Mouse (Mus musculus): ENCODE measurements around the gene Tmem59. TPM values are rescaled to one million over a fixed set of nuclear protein-coding genes. Genes with fewer than 3 reads are reported as not detected.

The Tmem59 gene
- polyA plus RNA-seq, 2 experiments, result 235 to 441 TPM

- no peaks in the 10 kb centered on the region for H3K27me3 ChIP-seq (ENCODE audit: control insufficient read depth, insufficient read depth, low read length)
- no peak overlapping the region for H3K4me2 ChIP-seq (replicated peaks; ENCODE audit: low read depth, low read length, severe bottlenecking)
- DNase-seq (ENCODE audit: low spot score), result no peak
- no peaks in the 10 kb centered on the region for H3K4me1 ChIP-seq (ENCODE audit: control insufficient read depth, insufficient read depth, low read length)
- no peaks in the 10 kb centered on the region for H3K9me3 ChIP-seq (ENCODE audit: control insufficient read depth, low read length)
- WGBS, result 96% methylated on average over 3 of the region's 3 CpGs
- H3K4me3 ChIP-seq (replicated peaks; ENCODE audit: low read length), result no peak overlapping the region
- no peak overlapping the region for H3K27ac ChIP-seq (replicated peaks; ENCODE audit: low read depth, low read length)
- H3K9ac ChIP-seq (ENCODE audit: low read depth, low read length, severe bottlenecking), result no peak overlapping the region
- no peak for TF ChIP-seq POLR2A (IDR thresholded peaks at IDR 0.05; ENCODE audit: borderline replicate concordance, extremely low read depth, insufficient read depth, insufficient read length)
- H3K36me3 ChIP-seq (ENCODE audit: control insufficient read depth, insufficient read depth, low read length), result peaks cover 83% of the 10 kb centered on the region
- no peak for ATAC-seq (ENCODE audit: low FRiP score, low read depth)
Observed at GRCm38 (mm10) chr4:107193841-107194240, 15.6 kb downstream of the Tmem59 start.

- ATAC-seq (ENCODE audit: low FRiP score, low read depth) (no peak), DNase-seq (ENCODE audit: low spot score) (no peak)
- Histone ChIP-seq H3K9me3 (ENCODE audit: control insufficient read depth, low read length) (no peaks in the 10 kb centered on the region), H3K4me3 (replicated peaks; ENCODE audit: low read length) (no peak overlapping the region), H3K27ac (replicated peaks; ENCODE audit: low read depth, low read length) (no peak overlapping the region), H3K9ac (ENCODE audit: low read depth, low read length, severe bottlenecking) (no peak overlapping the region), H3K36me3 (ENCODE audit: control insufficient read depth, insufficient read depth, low read length) (peaks cover 85% of the 10 kb centered on the region), H3K4me1 (ENCODE audit: control insufficient read depth, insufficient read depth, low read length) (no peaks in the 10 kb centered on the region), H3K27me3 (ENCODE audit: control insufficient read depth, insufficient read depth, low read length) (no peaks in the 10 kb centered on the region), H3K4me2 (replicated peaks; ENCODE audit: low read depth, low read length, severe bottlenecking) (no peak overlapping the region)
- no peak for TF ChIP-seq POLR2A (IDR thresholded peaks at IDR 0.05; ENCODE audit: borderline replicate concordance, extremely low read depth, insufficient read depth, insufficient read length)
- 90% methylated on average over 2 of the region's 2 CpGs for WGBS
Observed at GRCm38 (mm10) chr4:107196454-107196853, 18.3 kb downstream of the Tmem59 start.

GRCm38 (mm10) chr4:107198072-107198471 lies 19.9 kb downstream of the Tmem59 start:
- no peaks in the 10 kb centered on the region for H3K4me1 ChIP-seq (ENCODE audit: control insufficient read depth, insufficient read depth, low read length)
- no peak overlapping the region for H3K9ac ChIP-seq (ENCODE audit: low read depth, low read length, severe bottlenecking)
- WGBS, result 87% methylated on average over 5 of the region's 5 CpGs
- H3K27me3 ChIP-seq (ENCODE audit: control insufficient read depth, insufficient read depth, low read length), result no peaks in the 10 kb centered on the region
- TF ChIP-seq POLR2A (IDR thresholded peaks at IDR 0.05; ENCODE audit: borderline replicate concordance, extremely low read depth, insufficient read depth, insufficient read length), result no peak
- no peak overlapping the region for H3K4me2 ChIP-seq (replicated peaks; ENCODE audit: low read depth, low read length, severe bottlenecking)
- DNase-seq (ENCODE audit: low spot score), result no peak
- H3K36me3 ChIP-seq (ENCODE audit: control insufficient read depth, insufficient read depth, low read length), result peaks cover 92% of the 10 kb centered on the region
- H3K9me3 ChIP-seq (ENCODE audit: control insufficient read depth, low read length), result no peaks in the 10 kb centered on the region
- no peak overlapping the region for H3K27ac ChIP-seq (replicated peaks; ENCODE audit: low read depth, low read length)
- no peak for ATAC-seq (ENCODE audit: low FRiP score, low read depth)
- H3K4me3 ChIP-seq (replicated peaks; ENCODE audit: low read length), result no peak overlapping the region

- Histone ChIP-seq H3K27ac (replicated peaks; ENCODE audit: low read depth, low read length) (no peak overlapping the region), H3K36me3 (ENCODE audit: control insufficient read depth, insufficient read depth, low read length) (peaks cover 79% of the 10 kb centered on the region), H3K4me3 (replicated peaks; ENCODE audit: low read length) (no peak overlapping the region), H3K4me1 (ENCODE audit: control insufficient read depth, insufficient read depth, low read length) (no peaks in the 10 kb centered on the region), H3K27me3 (ENCODE audit: control insufficient read depth, insufficient read depth, low read length) (no peaks in the 10 kb centered on the region), H3K9ac (ENCODE audit: low read depth, low read length, severe bottlenecking) (no peak overlapping the region), H3K9me3 (ENCODE audit: control insufficient read depth, low read length) (no peaks in the 10 kb centered on the region), H3K4me2 (replicated peaks; ENCODE audit: low read depth, low read length, severe bottlenecking) (no peak overlapping the region)
- ATAC-seq (ENCODE audit: low FRiP score, low read depth) (no peak), DNase-seq (ENCODE audit: low spot score) (no peak)
- 93% methylated on average over 3 of the region's 3 CpGs for WGBS
- no peak for TF ChIP-seq POLR2A (IDR thresholded peaks at IDR 0.05; ENCODE audit: borderline replicate concordance, extremely low read depth, insufficient read depth, insufficient read length)
Observed at GRCm38 (mm10) chr4:107201779-107202178, 23.6 kb downstream of the Tmem59 start.

DNA sequence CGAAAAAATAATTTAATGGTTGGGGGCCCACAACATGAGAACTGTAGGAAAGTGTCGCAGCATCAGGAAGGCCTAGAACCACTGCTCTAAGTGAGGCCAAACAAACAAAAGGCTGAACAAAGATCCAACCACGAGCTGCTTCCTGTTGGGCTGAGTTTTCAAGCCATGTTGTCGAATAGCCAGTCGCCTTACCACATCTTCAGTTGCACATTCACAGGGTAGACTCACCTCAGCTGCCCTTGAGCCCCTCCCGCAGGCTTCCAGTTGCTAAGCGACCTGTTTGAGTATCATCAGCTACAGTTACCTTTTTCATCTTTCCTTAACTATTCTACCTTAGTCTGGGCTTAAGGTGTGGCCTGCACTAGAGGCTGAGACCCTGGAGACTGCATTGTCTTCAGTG lies 24.8 kb downstream of the Tmem59 start:
- no peak for TF ChIP-seq POLR2A (IDR thresholded peaks at IDR 0.05; ENCODE audit: borderline replicate concordance, extremely low read depth, insufficient read depth, insufficient read length)
- no peak overlapping the region for H3K9ac ChIP-seq (ENCODE audit: low read depth, low read length, severe bottlenecking)
- 89% methylated on average over 7 of the region's 7 CpGs for WGBS
- no peak for DNase-seq (ENCODE audit: low spot score)
- no peaks in the 10 kb centered on the region for H3K27me3 ChIP-seq (ENCODE audit: control insufficient read depth, insufficient read depth, low read length)
- no peak for ATAC-seq (ENCODE audit: low FRiP score, low read depth)
- H3K4me1 ChIP-seq (ENCODE audit: control insufficient read depth, insufficient read depth, low read length), result no peaks in the 10 kb centered on the region
- peaks cover 77% of the 10 kb centered on the region for H3K36me3 ChIP-seq (ENCODE audit: control insufficient read depth, insufficient read depth, low read length)
- H3K4me2 ChIP-seq (replicated peaks; ENCODE audit: low read depth, low read length, severe bottlenecking), result no peak overlapping the region
- H3K4me3 ChIP-seq (replicated peaks; ENCODE audit: low read length), result no peak overlapping the region
- H3K9me3 ChIP-seq (ENCODE audit: control insufficient read depth, low read length), result no peaks in the 10 kb centered on the region
- no peak overlapping the region for H3K27ac ChIP-seq (replicated peaks; ENCODE audit: low read depth, low read length)

GRCm38 (mm10) chr4:107207016-107207415 lies 28.8 kb downstream of the Tmem59 start:
- Histone ChIP-seq H3K27me3 (ENCODE audit: control insufficient read depth, insufficient read depth, low read length) (no peaks in the 10 kb centered on the region), H3K9me3 (ENCODE audit: control insufficient read depth, low read length) (no peaks in the 10 kb centered on the region), H3K4me2 (replicated peaks; ENCODE audit: low read depth, low read length, severe bottlenecking) (no peak overlapping the region), H3K9ac (ENCODE audit: low read depth, low read length, severe bottlenecking) (no peak overlapping the region), H3K27ac (replicated peaks; ENCODE audit: low read depth, low read length) (no peak overlapping the region), H3K4me3 (replicated peaks; ENCODE audit: low read length) (no peak overlapping the region), H3K4me1 (ENCODE audit: control insufficient read depth, insufficient read depth, low read length) (no peaks in the 10 kb centered on the region), H3K36me3 (ENCODE audit: control insufficient read depth, insufficient read depth, low read length) (peaks cover 40% of the 10 kb centered on the region)
- WGBS, result 84% methylated on average over 2 of the region's 2 CpGs
- ATAC-seq (ENCODE audit: low FRiP score, low read depth) (no peak), DNase-seq (ENCODE audit: low spot score) (no peak)
- no peak for TF ChIP-seq POLR2A (IDR thresholded peaks at IDR 0.05; ENCODE audit: borderline replicate concordance, extremely low read depth, insufficient read depth, insufficient read length)
